Mouse (Mus musculus) frontal cortex, postnatal 36 days (tissue): ENCODE data around the gene Ppp1r3e.

Source experiments
- DNase-seq, 2 experiments: peaks; one replicate each; pipeline ENCODE4 v3.0.0; 2022; ENCODE audit warnings: low spot score in 2 of 2

Gene Ppp1r3e

GRCm38 (mm10) chr14:54877048-54877715 lies at the start of gene Ppp1r3e:
Ppp1r3e (minus strand) TSS chr14:54877550.
- DNase-seq, result peak; percentile 64 to 66

- DNase-seq, result peak; percentile 31 to 40
These were observed 49.2 kb upstream of the Ppp1r3e start for GRCm38 (mm10) chr14:54926401-54927158.

- DNase-seq, result peak; percentile 41 to 45
These were observed 48.3 kb upstream of the Ppp1r3e start, which contains the start of gene Efs for GRCm38 (mm10) chr14:54925349-54926342. Efs (minus strand) TSS chr14:54926126.

DNA sequence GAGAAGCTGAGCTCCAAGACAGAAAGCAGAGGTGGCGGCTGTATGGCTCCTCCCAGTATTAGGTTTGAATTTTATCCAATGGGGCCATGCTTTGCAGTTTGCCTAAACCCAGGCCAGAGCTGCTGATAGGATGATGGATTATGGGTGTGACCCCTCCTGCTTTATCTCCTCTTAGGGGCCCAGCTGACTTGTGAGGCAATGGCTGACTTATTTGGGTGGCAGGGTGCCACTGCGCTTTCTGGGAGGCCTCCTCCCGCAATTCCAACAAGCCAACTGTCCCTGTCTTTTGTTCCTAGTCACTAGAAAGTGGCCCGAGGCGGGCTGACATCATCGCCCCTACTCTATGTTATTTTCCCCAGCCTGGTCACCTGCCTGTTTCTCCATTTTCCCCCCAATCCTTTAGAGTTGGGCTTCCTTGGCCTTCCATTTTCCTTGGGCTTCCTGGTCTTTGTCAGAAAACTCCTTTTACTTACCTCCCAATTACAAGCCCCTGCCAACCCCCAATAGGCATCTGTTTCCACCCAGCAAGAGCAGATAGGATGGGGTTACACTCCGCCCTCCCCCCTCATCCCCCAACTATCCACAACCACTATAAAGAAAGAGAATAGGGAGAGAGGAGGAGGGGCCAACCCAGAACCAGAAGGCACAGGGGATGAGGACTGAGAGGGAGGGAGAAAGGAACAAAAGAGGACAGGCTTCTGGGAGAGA lies 47.4 kb upstream of the Ppp1r3e start:
- DNase-seq, result no peak

DNA sequence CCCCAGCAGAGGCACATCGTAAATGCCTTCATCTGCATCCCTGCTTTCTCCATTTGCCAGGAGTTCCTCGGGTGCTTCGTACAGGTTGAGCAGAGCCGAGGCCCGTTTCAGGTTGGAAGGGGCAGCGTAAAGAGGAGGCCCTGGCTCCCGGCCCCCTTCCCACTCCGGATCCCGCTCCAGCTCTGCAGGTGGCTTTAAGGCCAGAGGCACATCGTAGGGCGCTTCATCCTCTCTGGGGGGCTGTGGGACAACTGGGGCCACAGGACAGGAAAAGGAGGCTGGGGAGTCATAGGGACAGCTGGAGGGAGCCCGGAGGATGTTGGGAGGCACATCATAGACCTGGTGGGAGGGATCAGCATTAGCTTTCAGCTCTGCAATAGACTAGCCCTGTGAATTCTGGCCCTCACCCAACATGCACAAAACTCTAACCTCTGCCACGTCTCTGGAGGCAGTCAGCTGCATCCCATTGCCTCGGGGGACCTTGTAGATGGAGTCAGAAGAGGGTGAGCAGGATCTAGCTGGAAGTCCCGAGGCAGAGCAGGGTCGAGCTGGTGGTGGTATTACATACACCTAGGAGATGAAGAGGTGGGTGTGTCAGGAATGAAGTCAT lies 42.8 kb upstream of the Ppp1r3e start:
- DNase-seq, result no peak

DNA sequence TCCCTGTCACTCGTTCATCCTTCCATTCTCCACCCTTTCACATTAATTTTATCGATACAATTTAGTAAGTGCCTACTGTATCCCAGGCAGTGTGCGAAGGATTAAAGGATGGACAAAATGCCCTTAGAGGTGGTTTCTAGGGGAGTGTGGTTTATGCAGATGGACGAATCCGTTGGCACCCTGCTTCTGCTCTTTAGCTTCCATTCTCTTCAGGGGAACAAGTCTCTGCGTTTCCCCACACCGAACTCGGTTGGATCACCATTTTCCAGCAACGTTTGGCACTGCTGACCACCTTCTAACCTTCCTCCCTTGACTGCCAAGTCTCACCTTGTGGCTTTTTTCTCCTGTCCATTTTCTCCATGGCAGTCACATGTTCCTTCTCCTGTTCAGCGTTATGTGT lies 36.0 kb upstream of the Ppp1r3e start:
- peak in 1 of 2 experiments; percentile 31 for DNase-seq

GRCm38 (mm10) chr14:54912886-54913285 lies 35.5 kb upstream of the Ppp1r3e start, which contains the start of gene Slc22a17:
Slc22a17 (minus strand) TSS chr14:54913132.
- peak; percentile 84 to 86 for DNase-seq

DNA sequence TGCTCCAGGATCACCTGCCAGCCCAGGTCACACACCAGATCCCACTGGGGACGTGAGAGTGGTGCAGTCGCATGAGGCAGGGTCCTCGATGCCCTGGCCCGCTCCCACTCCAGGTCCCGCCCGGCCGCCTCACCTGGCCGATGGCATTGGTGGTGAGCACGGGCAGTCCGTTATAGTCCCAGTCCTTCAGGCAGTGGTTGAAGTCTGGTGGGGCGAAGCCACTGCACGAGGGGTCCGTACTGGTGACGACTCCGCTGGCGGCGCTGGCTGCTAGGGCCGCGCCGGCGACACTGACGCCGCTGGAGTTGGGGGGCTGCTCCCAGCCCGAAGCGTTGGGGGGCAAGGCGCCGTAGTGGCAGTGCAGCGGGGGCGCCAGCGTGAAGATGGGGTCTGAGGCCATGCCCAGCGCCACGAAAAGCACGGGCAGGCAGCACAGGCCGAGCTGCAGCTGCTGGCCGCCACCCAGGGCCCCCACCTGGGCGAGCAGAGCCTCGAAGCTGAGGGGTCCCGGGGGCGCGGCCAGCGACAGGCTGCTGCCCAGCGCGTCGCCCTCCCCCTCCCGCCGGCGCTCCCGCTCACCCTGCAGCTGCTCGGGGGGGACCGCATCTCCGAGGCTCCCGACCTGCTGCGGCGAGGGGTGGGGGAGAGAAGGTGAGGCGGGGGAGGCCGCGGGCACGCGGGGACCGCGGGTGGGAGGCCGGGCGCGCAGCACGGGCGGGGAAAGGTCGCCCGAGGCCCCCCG lies 34.9 kb upstream of the Ppp1r3e start:
- DNase-seq, result no peak

DNA sequence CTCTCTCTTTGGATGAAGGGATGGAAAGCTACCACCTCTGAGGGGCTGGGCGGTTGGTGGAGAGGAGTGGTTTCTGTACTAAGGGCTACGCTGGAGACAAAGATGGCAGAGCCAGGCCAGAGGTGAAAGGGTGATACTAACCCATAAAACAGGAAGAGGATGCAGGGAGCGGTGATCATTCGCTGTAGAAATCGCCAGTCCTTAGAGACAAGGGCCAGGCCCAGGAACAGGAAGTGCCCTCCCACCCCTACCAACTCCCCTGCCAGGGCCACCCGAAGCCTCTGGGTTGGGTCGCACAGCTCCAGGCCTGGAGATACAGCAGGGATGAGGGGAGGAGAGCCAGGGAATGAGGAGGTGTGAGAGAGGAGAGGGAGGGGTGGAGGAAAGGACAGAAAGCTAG lies 31.3 kb upstream of the Ppp1r3e start:
- DNase-seq, result no peak

GRCm38 (mm10) chr14:54903641-54904040 lies 26.3 kb upstream of the Ppp1r3e start:
- no peak for DNase-seq

DNA sequence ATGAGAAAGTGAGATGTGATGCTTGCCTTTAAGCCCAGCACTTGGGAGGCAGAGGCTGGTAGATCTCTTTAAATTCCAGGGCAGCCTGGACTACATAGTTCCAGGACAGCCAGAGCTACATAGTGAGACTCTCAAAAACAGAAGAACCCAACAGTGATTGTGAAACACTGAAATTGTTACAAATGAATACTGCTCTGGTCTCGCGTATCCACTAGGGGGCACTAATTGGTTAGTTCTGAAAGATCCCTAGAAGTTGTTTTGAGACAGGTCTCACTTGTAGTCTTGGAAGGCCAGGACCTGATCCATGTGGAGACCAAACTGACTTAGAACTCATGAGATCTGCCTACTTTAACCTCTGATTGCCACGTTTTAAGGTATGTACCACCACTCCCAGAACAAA lies 23.0 kb upstream of the Ppp1r3e start:
- peak; percentile 67 to 89 for DNase-seq

DNA sequence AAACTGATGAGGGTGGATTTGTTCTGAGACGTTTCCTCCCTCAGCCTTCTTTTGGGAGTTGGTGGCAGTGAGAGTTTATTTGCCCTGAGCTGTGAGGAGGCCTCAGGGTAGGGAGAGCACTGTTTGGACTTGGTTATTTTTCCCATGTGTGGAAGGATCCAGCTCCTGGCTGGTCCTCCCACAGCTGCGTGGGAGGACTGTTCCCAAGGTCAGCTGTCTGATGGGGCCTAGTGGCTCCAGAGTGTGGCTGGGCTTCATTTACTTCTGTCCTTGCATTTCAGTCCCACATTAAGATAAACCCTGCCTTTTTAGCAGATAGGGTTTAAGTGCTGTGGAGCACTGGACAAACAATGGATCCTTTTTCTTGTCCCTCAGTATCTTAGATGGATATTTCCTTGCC lies 20.1 kb upstream of the Ppp1r3e start:
- no peak for DNase-seq

GRCm38 (mm10) chr14:54894296-54895151 lies 17.2 kb upstream of the Ppp1r3e start:
- DNase-seq, result peak; percentile 31 to 38

- peak; percentile 98 to 99 for DNase-seq
These were observed 16.4 kb upstream of the Ppp1r3e start for GRCm38 (mm10) chr14:54893651-54894181.

DNA sequence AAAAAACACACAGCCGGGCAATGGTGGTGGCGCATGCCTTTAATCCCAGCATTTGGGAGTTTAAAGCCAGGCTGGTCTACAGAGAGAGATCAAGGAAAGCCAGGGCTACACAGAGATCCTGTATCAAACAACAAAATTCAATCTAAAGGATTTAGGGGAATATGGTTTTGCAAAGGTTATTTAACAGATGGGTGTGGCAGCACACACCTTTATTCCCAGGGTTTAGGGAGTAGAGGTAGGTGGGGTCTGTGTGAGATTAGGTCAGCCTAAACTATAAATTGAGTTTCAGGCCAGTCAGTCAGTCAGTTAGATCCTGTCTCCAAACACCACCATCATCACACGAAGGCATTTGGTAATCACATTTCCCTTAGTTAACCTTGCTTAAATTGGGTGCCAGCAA lies 14.8 kb upstream of the Ppp1r3e start, which contains the start of gene Pabpn1:
Gene Pabpn1 (plus strand): TSS at position 301 of the 400 bp plus-strand sequence.
- no peak for DNase-seq

DNA sequence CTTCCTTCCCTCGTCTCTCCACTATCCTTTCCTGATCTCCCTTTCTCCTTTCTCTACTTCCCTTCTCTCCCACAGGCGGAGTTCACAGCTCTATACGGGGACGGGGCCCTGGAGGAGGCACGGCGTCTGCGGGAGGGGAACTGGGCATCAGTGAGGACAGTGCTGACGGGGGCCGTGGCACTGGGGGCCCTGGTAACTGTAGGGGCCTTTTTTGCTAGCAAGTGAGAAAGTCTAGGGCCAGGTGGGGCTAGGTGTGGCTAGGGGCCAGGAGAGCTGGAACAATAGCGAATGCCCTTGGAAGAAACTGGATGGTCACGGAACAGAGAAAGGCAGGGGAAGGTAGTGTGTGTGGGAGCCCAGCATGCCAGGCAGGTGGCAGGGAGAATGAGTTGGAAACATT lies 8.0 kb upstream of the Ppp1r3e start:
- no peak for DNase-seq

DNA sequence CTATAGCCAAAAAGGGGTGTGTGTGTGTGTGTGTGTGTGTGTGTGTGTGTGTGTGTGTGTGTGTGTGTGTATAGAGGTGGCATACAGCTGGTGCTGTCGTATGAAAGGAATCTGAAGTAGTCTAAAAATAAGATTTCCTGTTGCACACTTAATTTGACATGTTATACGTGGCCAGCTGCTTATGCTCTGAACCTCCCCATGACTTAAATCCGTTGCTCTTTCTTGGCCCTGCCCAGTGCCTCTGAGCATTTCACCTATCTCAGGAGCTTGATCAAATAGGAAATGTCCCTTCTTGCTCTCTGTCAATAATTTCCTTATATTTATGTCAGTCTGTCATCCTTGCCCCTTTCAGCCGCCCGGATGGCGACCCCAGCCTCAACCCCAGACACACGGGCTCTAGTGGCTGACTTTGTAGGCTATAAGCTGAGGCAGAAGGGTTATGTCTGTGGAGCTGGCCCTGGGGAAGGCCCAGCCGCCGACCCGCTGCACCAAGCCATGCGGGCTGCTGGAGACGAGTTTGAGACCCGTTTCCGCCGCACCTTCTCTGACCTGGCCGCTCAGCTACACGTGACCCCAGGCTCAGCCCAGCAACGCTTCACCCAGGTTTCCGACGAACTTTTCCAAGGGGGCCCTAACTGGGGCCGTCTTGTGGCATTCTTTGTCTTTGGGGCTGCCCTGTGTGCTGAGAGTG lies 6.8 kb upstream of the Ppp1r3e start:
- DNase-seq, result no peak
